Mouse (Mus musculus) liver, adult 2 months (tissue): ENCODE measurements around the gene Rhoc.

ENCODE experiments used
- CTCF ChIP-seq: fragments of 200-500 bp; IDR thresholded peaks from 2 replicates; pipeline ENCODE4 v1.5.1; 2011; ENCODE audit warnings: low read depth, low read length, control low read depth
- POLR2A ChIP-seq: fragments of 200-500 bp; IDR thresholded peaks from 2 replicates; pipeline ENCODE4 v1.6.1; 2011; ENCODE audit warnings: low read length, control low read depth; ENCODE audit not compliant: insufficient read depth; ENCODE audit errors: extremely low read depth

- TF ChIP-seq CTCF (no peak), POLR2A (no peak)
Measured at GRCm38 (mm10) chr3:104816130-104816529, 28.0 kb downstream of the Rhoc start.
